Mouse (Mus musculus) erythroblast, embryonic 14.5 days (primary cell): ENCODE data around the gene Sesn3. TPM values are rescaled to one million over a fixed set of nuclear protein-coding genes. Genes with fewer than 3 reads are reported as not detected.
"Not testable (repeated sequence)": the region's sequence is repeated elsewhere in the genome, so short reads cannot be mapped to it uniquely, and the experiment has no call there.

Experiments
- H3K27me3 ChIP-seq: 2 replicates; pipeline ENCODE4 v1.6.1; 2012; ENCODE audit warnings: inconsistent platforms; ENCODE audit not compliant: control insufficient read depth
- H3K36me3 ChIP-seq: 2 replicates; pipeline ENCODE4 v1.6.1; 2012; ENCODE audit warnings: mild to moderate bottlenecking, inconsistent platforms; ENCODE audit not compliant: control insufficient read depth
- H3K4me1 ChIP-seq: 2 replicates; pipeline ENCODE4 v1.6.1; 2012; ENCODE audit warnings: inconsistent platforms; ENCODE audit not compliant: control insufficient read depth
- H3K4me3 ChIP-seq: replicated peaks from 2 replicates; pipeline ENCODE3; 2012; ENCODE audit warnings: moderate library complexity, mild to moderate bottlenecking, inconsistent platforms
- H3K9me3 ChIP-seq: 2 replicates; pipeline ENCODE4 v1.6.1; 2012; ENCODE audit warnings: low read length, inconsistent platforms, mixed read lengths; ENCODE audit not compliant: control insufficient read depth
- GATA1 ChIP-seq: IDR thresholded peaks from 2 replicates; pipeline ENCODE4 v1.6.1; 2012; ENCODE audit warnings: low read length, inconsistent platforms, mixed read lengths
- TAL1 ChIP-seq: IDR thresholded peaks from 3 replicates; pipeline ENCODE4 v1.6.1; 2012; ENCODE audit warnings: low read length, inconsistent platforms, mixed read lengths
- polyA plus RNA-seq: library from polyadenylated mRNA; stranded (reverse); fragments of >175 nt; gene quantifications from 2 replicates; pipeline ENCODE4 v1.2.3, GENCODE M21; 2012

The Sesn3 gene
- 0.02 TPM in 1 of 2 replicates, not detected in the other for polyA plus RNA-seq

DNA sequence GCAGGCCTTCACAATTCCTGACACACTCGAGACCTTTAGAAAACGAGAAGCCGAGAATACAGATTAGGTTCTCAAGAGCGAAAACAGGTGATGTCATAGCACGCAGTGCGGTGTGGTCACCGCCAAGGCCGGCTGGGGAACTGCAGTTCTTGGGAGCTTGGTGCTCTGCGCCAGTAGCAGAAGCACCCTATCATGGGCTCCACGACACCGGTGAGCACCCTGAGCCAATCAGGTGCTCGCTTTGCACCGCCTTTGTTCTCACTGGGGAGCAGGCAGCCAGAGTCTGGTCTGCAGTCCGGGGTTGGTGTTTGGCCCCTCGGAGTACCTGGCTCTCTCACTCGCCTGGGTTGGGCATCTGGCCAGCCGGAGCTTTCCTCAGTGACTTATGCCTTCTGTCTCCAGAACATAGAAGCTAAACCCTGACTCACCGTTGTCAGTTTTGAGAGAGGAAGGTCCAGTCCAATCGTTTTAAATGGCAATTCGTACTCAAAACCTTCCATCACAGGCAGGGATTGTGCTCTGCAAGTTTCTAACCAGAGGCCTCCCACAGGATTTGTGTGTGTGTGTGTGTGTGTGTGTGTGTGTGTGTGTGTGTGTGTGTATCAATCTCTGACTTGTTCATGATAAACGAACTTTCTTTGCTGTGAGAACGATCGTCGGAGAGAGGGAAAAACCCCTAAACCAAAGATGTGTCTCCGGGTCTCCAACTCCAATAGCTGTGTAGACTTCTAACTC is at the start of gene Sesn3:
TSS of gene Sesn3 (plus strand) at position 82 of the 735 bp plus-strand sequence.
- peaks cover 23% of the 10 kb centered on the region for H3K4me1 ChIP-seq
- H3K36me3 ChIP-seq, result no peaks in the 10 kb centered on the region
- peak within 1 kb of the TSS; percentile 68 for H3K4me3 ChIP-seq
- no peak for TF ChIP-seq TAL1
- no peak for TF ChIP-seq GATA1
- H3K9me3 ChIP-seq, result no peaks in the 10 kb centered on the region
- peaks cover 42% of the 10 kb centered on the region for H3K27me3 ChIP-seq

DNA sequence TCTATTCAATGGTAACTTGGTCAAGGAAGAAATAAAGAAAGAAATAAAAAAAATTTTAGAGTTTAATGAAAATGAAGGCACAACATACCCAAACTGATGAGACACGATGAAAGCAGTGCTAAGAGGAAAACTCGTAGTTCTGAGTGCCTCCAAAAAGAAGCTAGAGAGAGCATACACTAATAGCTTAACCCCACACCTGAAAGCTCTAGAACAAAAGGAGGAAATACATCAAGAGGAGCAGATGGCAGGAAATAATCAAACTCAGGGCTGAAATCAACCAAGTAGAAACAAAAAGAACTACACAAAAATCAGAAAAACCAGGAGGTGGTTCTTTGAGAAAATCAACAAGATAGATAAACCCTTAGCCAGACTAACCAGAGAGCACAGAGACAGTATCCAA is 47.8 kb upstream of the Sesn3 start:
- not testable (repeated sequence) for H3K27me3 ChIP-seq, H3K4me3 ChIP-seq, H3K4me1 ChIP-seq, H3K9me3 ChIP-seq, H3K36me3 ChIP-seq

DNA sequence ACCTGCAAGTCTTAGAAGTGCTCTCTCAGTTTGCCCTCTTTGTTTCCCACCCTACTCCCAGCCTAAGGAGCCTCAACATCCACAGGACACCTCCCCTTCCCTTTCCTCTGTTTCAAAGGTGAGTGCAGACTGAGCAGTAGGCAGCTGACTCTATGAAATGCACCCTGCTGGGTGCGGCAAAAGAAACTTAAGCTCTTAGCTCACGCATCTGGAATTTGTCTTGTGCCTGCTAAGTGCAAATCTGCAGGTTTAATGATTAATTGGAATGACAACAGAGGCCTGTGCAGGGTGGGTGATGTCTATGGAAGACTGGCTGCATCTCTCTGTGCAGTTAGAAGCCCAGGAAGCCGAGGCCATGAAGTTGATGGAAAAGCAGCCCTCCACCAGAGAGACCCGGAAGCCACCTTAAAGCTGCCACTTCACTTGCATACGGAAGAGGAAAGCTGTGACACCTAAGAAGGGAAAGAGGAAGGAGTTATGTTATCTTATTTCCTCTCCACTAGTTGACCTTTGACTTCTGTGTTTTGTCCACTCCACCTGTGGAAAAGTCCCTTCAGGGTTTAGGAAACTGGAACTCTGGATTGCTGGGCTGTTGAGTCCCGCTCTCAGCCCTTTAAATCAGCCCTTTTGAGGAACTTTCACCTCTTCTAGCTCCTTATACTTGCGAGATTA is 41.0 kb upstream of the Sesn3 start:
- no peaks in the 10 kb centered on the region for H3K4me1 ChIP-seq
- H3K27me3 ChIP-seq, result no peaks in the 10 kb centered on the region
- TF ChIP-seq GATA1, result no peak
- H3K9me3 ChIP-seq, result no peaks in the 10 kb centered on the region
- H3K36me3 ChIP-seq, result no peaks in the 10 kb centered on the region
- no peak overlapping the region for H3K4me3 ChIP-seq

DNA sequence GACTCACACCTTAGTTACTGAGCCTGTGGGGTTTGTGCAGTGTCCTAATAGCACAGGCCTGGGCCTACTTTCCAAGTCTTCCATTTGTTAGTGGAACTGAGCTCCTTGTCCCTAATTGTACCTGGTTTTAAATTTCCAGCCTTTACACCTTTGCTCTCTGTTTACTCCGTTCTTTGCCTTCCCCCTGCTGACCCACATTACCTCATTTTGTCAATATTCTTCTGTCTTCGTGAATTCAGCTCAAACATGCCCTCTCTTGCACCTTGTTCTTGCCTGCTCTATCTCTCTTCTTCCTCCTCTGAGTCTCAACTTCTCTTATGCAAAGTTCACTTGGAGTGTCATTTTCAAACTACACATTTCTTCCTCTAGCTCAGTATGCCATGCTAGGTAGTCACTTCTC is 39.6 kb upstream of the Sesn3 start:
- no peak overlapping the region for H3K4me3 ChIP-seq
- no peaks in the 10 kb centered on the region for H3K9me3 ChIP-seq
- H3K36me3 ChIP-seq, result no peaks in the 10 kb centered on the region
- H3K4me1 ChIP-seq, result no peaks in the 10 kb centered on the region
- TF ChIP-seq GATA1 (no peak), TAL1 (no peak)
- no peaks in the 10 kb centered on the region for H3K27me3 ChIP-seq

GRCm38 (mm10) chr9:14241003-14241402 is 33.9 kb upstream of the Sesn3 start:
- not testable (repeated sequence) for H3K9me3 ChIP-seq, H3K4me3 ChIP-seq, H3K27me3 ChIP-seq, H3K36me3 ChIP-seq, H3K4me1 ChIP-seq

DNA sequence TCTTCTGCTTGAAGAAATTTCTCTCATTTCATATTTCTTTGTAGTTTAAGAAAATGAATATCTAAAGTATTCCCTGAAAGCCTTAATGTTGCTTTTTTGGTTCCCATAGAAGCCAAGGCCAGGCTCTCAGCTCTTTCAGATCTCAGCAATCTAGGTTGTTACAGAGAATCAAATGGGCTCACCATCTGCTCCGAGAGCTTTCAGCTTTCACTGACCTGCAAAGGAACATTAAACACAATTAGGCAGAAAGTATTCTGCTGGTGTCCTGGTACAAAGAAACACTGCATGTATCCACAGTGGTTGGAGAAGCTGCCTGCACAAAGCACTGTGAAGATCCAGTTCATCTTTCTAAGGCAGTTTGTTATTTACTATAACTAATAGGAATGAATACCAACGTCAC is 32.6 kb upstream of the Sesn3 start:
- Histone ChIP-seq H3K36me3 (no peaks in the 10 kb centered on the region), H3K4me3 (no peak overlapping the region), H3K4me1 (no peaks in the 10 kb centered on the region), H3K27me3 (no peaks in the 10 kb centered on the region), H3K9me3 (no peaks in the 10 kb centered on the region)
- TF ChIP-seq GATA1, result no peak
- no peak for TF ChIP-seq TAL1

DNA sequence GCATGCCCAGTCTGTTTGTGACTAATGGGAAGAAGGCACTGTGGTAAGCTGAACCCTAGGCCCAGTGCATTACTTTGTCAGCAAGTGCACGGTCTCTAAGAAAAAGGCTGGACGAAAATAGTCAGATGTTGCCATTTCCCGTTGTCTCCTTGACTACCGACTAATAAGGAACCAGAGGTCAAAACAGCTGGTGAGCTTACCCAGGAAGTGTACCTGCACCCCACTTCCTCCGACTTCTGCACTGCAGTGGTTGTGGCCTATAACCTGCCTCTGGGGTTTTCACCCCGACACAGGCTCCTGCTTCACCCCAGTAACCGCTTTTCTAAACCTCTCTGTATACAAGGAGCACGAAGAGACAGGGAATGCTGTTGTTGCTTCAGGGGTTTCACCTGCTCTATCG is 30.3 kb upstream of the Sesn3 start:
- Histone ChIP-seq H3K27me3 (no peaks in the 10 kb centered on the region), H3K4me1 (no peaks in the 10 kb centered on the region), H3K9me3 (no peaks in the 10 kb centered on the region), H3K36me3 (no peaks in the 10 kb centered on the region), H3K4me3 (no peak overlapping the region)
- TF ChIP-seq TAL1 (no peak), GATA1 (no peak)

- no peaks in the 10 kb centered on the region for H3K36me3 ChIP-seq
- no peaks in the 10 kb centered on the region for H3K27me3 ChIP-seq
- no peaks in the 10 kb centered on the region for H3K4me1 ChIP-seq
- TF ChIP-seq TAL1 (no peak), GATA1 (no peak)
- H3K9me3 ChIP-seq, result no peaks in the 10 kb centered on the region
- no peak overlapping the region for H3K4me3 ChIP-seq
Measured at GRCm38 (mm10) chr9:14245013-14245586, 29.8 kb upstream of the Sesn3 start.

DNA sequence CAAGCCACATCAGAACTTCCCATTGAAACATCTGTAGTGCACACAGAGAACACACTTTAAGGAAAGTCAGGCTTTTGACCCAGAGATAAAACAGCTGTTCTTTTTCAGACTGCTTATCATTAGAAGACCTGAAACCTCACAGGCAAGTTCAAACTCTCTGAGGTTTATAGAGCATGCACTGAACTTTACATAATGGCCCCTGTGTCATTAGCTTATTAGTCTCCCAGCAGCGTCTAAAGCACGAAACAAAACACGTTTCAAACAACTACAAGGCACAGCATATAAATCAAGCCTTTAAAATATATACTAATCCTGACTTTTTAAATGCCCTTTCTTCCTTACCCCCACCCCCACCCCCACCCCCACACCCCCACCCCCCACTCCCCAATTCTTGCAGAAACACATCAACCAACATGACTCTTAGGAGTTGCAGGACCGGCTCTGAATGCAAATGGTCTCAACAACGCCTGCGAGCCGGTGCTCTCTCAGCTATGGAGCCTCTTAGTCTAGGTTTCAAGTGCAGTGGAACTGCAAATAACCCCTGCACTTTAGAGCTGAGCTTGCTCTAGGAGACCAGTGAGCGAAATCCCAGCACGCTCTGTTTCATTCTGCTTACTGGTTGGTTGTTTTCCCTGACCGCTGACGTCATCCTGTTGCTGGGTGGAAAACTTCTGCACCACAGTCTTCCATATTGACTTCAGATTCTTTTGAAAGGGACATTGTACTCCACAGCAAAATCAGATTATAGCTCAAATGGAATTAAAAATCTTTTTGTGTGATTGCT is 28.7 kb upstream of the Sesn3 start:
- TF ChIP-seq GATA1 (no peak), TAL1 (no peak)
- Histone ChIP-seq H3K27me3 (no peaks in the 10 kb centered on the region), H3K9me3 (no peaks in the 10 kb centered on the region), H3K4me1 (no peaks in the 10 kb centered on the region), H3K36me3 (no peaks in the 10 kb centered on the region), H3K4me3 (no peak overlapping the region)
